Mouse (Mus musculus) kidney, embryonic 16.5 days (tissue): ENCODE measurements at regions not wholly inside any gene's neighbourhood (a gene's known extent, or its start where the extent isn't known, plus 50 kb on each side); places are given as distances from the start of the nearest gene placed in this dataset.

Experiments
- ATAC-seq: fragments of 200-750 bp; cut with Nextera tagmentation; 2 replicates; pipeline ENCODE4 v1.8.0; 2017; ENCODE audit warnings: moderate TSS enrichment; ENCODE audit not compliant: low FRiP score, low TSS enrichment
- H3K27ac ChIP-seq: fragments of 300-500 bp; sonication (generic); 2 replicates; pipeline ENCODE4 v1.5.1; 2014; ENCODE audit warnings: low read length
- H3K27me3 ChIP-seq: fragments of 300-500 bp; sonication (generic); 2 replicates; pipeline ENCODE4 v1.6.1; 2014; ENCODE audit warnings: low read length, control low read depth, mixed read lengths; ENCODE audit not compliant: insufficient read depth
- H3K36me3 ChIP-seq: fragments of 300-500 bp; sonication (generic); 2 replicates; pipeline ENCODE4 v1.6.1; 2014; ENCODE audit warnings: low read length, control low read depth, mixed read lengths; ENCODE audit not compliant: insufficient read depth
- H3K4me1 ChIP-seq: fragments of 300-500 bp; sonication (generic); 2 replicates; pipeline ENCODE4 v1.6.1; 2014; ENCODE audit warnings: low read length, control low read depth, mixed read lengths; ENCODE audit not compliant: insufficient read depth
- H3K4me2 ChIP-seq: fragments of 300-500 bp; sonication (generic); replicated peaks from 2 replicates; pipeline ENCODE4 v1.6.1; 2014; ENCODE audit warnings: low read depth, low read length
- H3K4me3 ChIP-seq: fragments of 300-500 bp; sonication (generic); 2 replicates; pipeline ENCODE4 v1.5.1; 2014; ENCODE audit warnings: mild to moderate bottlenecking, low read length
- H3K9ac ChIP-seq: fragments of 300-500 bp; sonication (generic); replicated peaks from 2 replicates; pipeline ENCODE4 v1.6.1; 2014; ENCODE audit warnings: low read length
- H3K9me3 ChIP-seq: fragments of 300-500 bp; sonication (generic); 2 replicates; pipeline ENCODE4 v1.6.1; 2016; ENCODE audit warnings: low read length, control low read depth
- WGBS: fragments of 180-500 bp; shearing (Covaris S2); extraction: QIAGEN DNeasy Blood & Tissue Kit; methylation state at CpG from one replicate; pipeline ENCODE4 v1.1.7; 2014; 5-methylcytosine and 5-hydroxymethylcytosine counted together

DNA sequence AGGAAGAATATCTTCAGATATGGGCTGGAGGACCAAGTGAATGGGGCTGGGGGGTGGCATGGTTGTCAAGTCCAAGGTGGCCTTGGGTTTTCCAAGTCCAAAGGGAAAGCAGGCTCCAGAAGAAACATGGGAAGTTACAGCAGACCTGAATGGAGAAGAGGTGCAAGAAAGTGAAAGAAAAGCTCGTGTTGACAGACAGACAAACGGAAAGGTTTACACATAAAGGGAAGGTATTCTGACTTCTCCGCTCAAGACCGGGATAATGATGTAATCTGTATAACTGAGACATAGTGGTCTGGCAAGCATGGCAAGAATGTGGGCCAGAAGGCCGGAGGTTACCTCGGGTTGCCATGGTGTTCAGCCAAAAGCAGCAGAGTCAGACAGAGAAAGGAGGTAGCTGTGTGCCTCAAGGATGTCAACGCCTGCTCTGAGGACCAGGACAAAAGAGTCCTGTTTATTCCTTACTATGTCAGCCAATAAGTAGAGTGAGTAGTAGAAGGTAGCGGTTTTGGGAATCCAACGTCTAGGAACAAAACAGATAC is 50.8 kb upstream of the Elk3 start:
- Histone ChIP-seq H3K9ac (no peak overlapping the region), H3K36me3 (no peaks in the 10 kb centered on the region), H3K4me1 (peaks cover 7% of the 10 kb centered on the region; the same call in 1 of the 2 replicates), H3K4me2 (no peak overlapping the region), H3K27ac (no peak overlapping the region), H3K4me3 (no peak overlapping the region), H3K9me3 (no peaks in the 10 kb centered on the region), H3K27me3 (no peaks in the 10 kb centered on the region)
- 87% methylated on average over 9 of the region's 9 CpGs for WGBS
- ATAC-seq = no peak

GRCm38 (mm10) chr10:93364108-93364793 is 53.3 kb upstream of the Elk3 start:
- 75% methylated on average over 3 of the region's 3 CpGs for WGBS
- no peak overlapping the region for H3K27ac ChIP-seq
- H3K27me3 ChIP-seq = no peaks in the 10 kb centered on the region
- no peaks in the 10 kb centered on the region for H3K9me3 ChIP-seq
- no peak overlapping the region for H3K4me2 ChIP-seq
- H3K4me1 ChIP-seq = peaks cover 7% of the 10 kb centered on the region; the same call in 1 of the 2 replicates
- no peak for ATAC-seq
- H3K4me3 ChIP-seq = no peak overlapping the region
- no peaks in the 10 kb centered on the region for H3K36me3 ChIP-seq
- H3K9ac ChIP-seq = no peak overlapping the region

DNA sequence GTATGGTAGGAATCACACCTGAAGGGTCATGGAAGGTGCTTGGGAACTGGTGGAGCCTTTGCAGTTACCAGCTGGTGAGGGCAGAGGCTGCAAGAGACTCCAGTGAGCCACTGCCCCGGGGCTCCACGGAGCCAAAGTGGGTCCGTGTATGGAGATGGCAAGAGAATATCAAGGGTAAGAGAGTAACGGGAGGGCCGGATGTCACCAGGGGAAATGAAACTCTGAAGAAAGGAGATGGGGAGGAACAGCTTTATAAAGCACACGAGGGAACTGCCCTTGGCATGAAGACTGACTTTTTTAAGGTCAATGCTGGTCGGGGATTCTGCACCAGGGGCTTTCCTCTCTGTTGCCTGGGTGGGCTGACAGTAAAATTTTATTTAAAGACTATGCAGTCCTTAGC is 53.9 kb upstream of the Elk3 start:
- H3K4me3 ChIP-seq = no peak overlapping the region
- peaks cover 7% of the 10 kb centered on the region; the same call in 1 of the 2 replicates for H3K4me1 ChIP-seq
- no peak overlapping the region for H3K9ac ChIP-seq
- H3K36me3 ChIP-seq = no peaks in the 10 kb centered on the region
- no peaks in the 10 kb centered on the region for H3K9me3 ChIP-seq
- no peaks in the 10 kb centered on the region for H3K27me3 ChIP-seq
- no peak overlapping the region for H3K4me2 ChIP-seq
- no peak overlapping the region for H3K27ac ChIP-seq
- ATAC-seq = peak; percentile 8; the same call in 1 of the 2 replicates
- 70% methylated on average over 7 of the region's 7 CpGs for WGBS

- Histone ChIP-seq H3K4me3 (no peak overlapping the region), H3K9me3 (no peaks in the 10 kb centered on the region), H3K27ac (no peak overlapping the region), H3K4me1 (peaks cover 7% of the 10 kb centered on the region; the same call in 1 of the 2 replicates), H3K36me3 (no peaks in the 10 kb centered on the region), H3K4me2 (no peak overlapping the region), H3K27me3 (no peaks in the 10 kb centered on the region), H3K9ac (no peak overlapping the region)
- no peak for ATAC-seq
- 51% methylated on average over 6 of the region's 6 CpGs for WGBS
Measured at GRCm38 (mm10) chr10:93365318-93365717, 54.4 kb upstream of the Elk3 start.

- peak; percentile 54; the same call in 1 of the 2 replicates for ATAC-seq
- no peak overlapping the region for H3K4me2 ChIP-seq
- 75% methylated on average over 5 of the region's 5 CpGs for WGBS
- H3K27ac ChIP-seq = no peak overlapping the region
- H3K4me1 ChIP-seq = peaks cover 6% of the 10 kb centered on the region; the same call in 1 of the 2 replicates
- H3K36me3 ChIP-seq = no peaks in the 10 kb centered on the region
- no peaks in the 10 kb centered on the region for H3K9me3 ChIP-seq
- H3K27me3 ChIP-seq = no peaks in the 10 kb centered on the region
- no peak overlapping the region for H3K9ac ChIP-seq
- H3K4me3 ChIP-seq = no peak overlapping the region
Measured at GRCm38 (mm10) chr10:93365824-93366223, 54.9 kb upstream of the Elk3 start.

DNA sequence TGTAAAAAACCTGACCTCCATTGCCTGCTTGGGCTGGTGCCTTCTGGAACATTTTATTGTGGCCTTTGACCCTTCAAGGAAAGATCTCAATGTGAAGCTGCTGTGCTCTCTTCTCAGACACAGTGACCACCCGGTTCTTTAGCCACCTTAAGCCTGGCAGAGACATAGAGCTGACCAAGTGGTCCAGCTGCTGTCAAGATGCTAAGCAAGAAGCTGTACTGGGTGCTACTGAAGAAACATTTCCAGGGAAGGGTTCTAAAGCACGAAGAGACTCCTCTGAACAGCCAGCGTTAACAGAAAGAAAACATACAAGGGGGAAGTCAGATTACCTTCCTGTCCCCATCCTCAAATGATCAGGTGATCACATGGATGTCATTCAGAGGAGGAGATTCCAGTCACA is 58.8 kb upstream of the Elk3 start:
- Histone ChIP-seq H3K4me2 (no peak overlapping the region), H3K9ac (no peak overlapping the region), H3K36me3 (no peaks in the 10 kb centered on the region), H3K9me3 (no peaks in the 10 kb centered on the region), H3K4me1 (0 out of 2 replicates have a peak, but pooled peaks cover 2% of the 10 kb centered on the region), H3K27ac (no peak overlapping the region), H3K4me3 (no peak overlapping the region), H3K27me3 (no peaks in the 10 kb centered on the region)
- no peak for ATAC-seq
- WGBS = 47% methylated on average over 3 of the region's 3 CpGs

- no peak overlapping the region for H3K9ac ChIP-seq
- H3K4me1 ChIP-seq = 0 out of 2 replicates have a peak, but pooled peaks cover 3% of the 10 kb centered on the region
- H3K4me3 ChIP-seq = no peak overlapping the region
- no peaks in the 10 kb centered on the region for H3K27me3 ChIP-seq
- 55% methylated on average over 6 of the region's 6 CpGs for WGBS
- no peaks in the 10 kb centered on the region for H3K36me3 ChIP-seq
- no peak overlapping the region for H3K4me2 ChIP-seq
- H3K9me3 ChIP-seq = no peaks in the 10 kb centered on the region
- no peak overlapping the region for H3K27ac ChIP-seq
- no peak for ATAC-seq
Measured at GRCm38 (mm10) chr10:93370331-93370730, 59.4 kb upstream of the Elk3 start.

DNA sequence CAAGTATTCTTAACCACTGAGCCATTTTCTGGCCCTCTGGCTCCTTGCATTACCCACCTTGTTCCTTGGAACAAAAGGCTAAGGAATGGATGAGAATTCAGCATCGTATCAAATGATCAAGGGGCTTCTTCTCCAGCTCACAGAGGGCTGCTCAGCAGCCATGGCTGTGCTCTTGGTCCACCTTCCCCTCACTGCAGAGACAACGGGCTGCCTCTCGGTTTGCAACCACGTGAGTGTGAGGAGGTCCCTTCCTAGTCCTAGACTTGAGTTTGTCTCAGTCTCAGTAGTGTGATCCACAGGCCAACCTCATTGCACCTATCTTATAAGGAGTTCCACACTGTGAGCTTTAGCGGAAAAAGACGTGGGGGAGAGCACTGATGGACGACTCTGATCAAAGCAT is 61.3 kb upstream of the Elk3 start:
- Histone ChIP-seq H3K27me3 (no peaks in the 10 kb centered on the region), H3K36me3 (no peaks in the 10 kb centered on the region), H3K4me3 (no peak overlapping the region), H3K4me2 (no peak overlapping the region), H3K4me1 (0 out of 2 replicates have a peak, but pooled peaks cover 2% of the 10 kb centered on the region), H3K9me3 (no peaks in the 10 kb centered on the region), H3K9ac (no peak overlapping the region), H3K27ac (no peak overlapping the region)
- no peak for ATAC-seq
- WGBS = 84% methylated on average over 7 of the region's 7 CpGs

- Histone ChIP-seq H3K4me3 (no peak overlapping the region), H3K9ac (no peak overlapping the region), H3K36me3 (no peaks in the 10 kb centered on the region), H3K4me2 (no peak overlapping the region), H3K9me3 (no peaks in the 10 kb centered on the region), H3K27me3 (no peaks in the 10 kb centered on the region), H3K27ac (no peak overlapping the region), H3K4me1 (0 out of 2 replicates have a peak, but pooled peaks cover 2% of the 10 kb centered on the region)
- 89% methylated on average over 5 of the region's 5 CpGs for WGBS
- ATAC-seq = no peak
Measured at GRCm38 (mm10) chr10:93373265-93373664, 62.3 kb upstream of the Elk3 start.

DNA sequence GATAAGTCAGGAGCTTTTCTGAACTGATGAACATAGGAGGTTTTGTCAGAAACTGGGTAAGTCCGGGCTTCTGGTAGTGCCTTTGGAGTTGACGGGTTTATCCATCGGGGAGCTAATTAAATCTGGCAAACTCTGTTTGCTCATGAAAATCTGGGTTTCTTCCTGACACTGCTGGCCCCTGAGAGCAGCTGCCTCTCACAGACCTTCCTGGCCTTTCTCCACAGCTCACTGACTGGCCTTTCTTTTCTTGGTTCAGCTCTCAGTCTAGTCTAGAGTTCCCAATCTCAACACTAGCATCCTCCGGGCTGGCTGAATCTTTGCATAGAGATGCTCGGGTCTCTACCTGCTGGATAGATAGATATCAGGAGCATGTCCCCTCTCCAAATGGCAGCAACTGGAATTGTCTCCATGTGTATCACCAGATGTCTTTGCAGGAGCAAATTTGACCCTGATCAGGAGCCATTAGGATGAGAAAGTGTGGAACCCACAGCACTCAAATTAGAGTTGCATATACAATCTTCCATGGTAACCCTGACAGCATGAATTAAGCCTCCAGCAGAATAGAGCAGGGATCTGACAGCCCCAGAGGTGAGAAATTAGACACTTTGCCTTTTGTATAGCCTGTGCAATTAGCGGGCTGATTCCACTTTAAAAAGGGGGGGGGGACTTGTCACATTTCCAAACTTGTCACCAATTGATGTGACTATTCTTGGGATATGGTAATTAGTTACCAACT is 63.2 kb upstream of the Elk3 start:
- no peak overlapping the region for H3K4me3 ChIP-seq
- no peaks in the 10 kb centered on the region for H3K27me3 ChIP-seq
- H3K36me3 ChIP-seq = no peaks in the 10 kb centered on the region
- H3K4me2 ChIP-seq = no peak overlapping the region
- no peak overlapping the region for H3K9ac ChIP-seq
- no peaks in the 10 kb centered on the region for H3K9me3 ChIP-seq
- H3K4me1 ChIP-seq = 0 out of 2 replicates have a peak, but pooled peaks cover 2% of the 10 kb centered on the region
- ATAC-seq = no peak
- peak overlapping the region; percentile 71 for H3K27ac ChIP-seq
- 66% methylated on average over 6 of the region's 6 CpGs for WGBS
